Mouse (Mus musculus) heart, postnatal 0 days (tissue): ENCODE measurements at regions not wholly inside any gene's neighbourhood (a gene's known extent, or its start where the extent isn't known, plus 50 kb on each side); places are given as distances from the start of the nearest gene placed in this dataset.
"Not testable (repeated sequence)": the region's sequence is repeated elsewhere in the genome, so short reads cannot be mapped to it uniquely, and the experiment has no call there.

ENCODE experiments used
- CTCF ChIP-seq: IDR thresholded peaks from 2 replicates; pipeline ENCODE4 v1.5.1; 2016; ENCODE audit warnings: antibody characterized with exemption, control low read depth, low read depth
- EP300 ChIP-seq: IDR thresholded peaks from 2 replicates; pipeline ENCODE4 v1.6.1; 2016; ENCODE audit warnings: antibody characterized with exemption, low read depth

- TF ChIP-seq CTCF, EP300: not testable (repeated sequence)
These were observed 436.7 kb downstream of the Gtdc1 start for GRCm38 (mm10) chr2:44490806-44491205.
